Mouse (Mus musculus) left cerebral cortex, adult 8-10 months (tissue): ENCODE measurements around the gene Jup. TPM values are rescaled to one million over a fixed set of nuclear protein-coding genes. Genes with fewer than 3 reads are reported as not detected.
"Not testable (repeated sequence)": the region's sequence is repeated elsewhere in the genome, so short reads cannot be mapped to it uniquely, and the experiment has no call there.

Source experiments
- DNase-seq, 2 experiments: peaks; one replicate each; pipeline ENCODE4 v3.0.0; 2022; ENCODE audit warnings: low spot score in 2 of 2
- total RNA-seq, 4 experiments: library from RNA; stranded (reverse); gene quantifications; 2 replicates each; pipeline ENCODE4 v1.2.4; 2022

The Jup gene
- total RNA-seq, 4 experiments from 2014 or later, result 54.1 to 58.4 (median 55.9) TPM

DNA sequence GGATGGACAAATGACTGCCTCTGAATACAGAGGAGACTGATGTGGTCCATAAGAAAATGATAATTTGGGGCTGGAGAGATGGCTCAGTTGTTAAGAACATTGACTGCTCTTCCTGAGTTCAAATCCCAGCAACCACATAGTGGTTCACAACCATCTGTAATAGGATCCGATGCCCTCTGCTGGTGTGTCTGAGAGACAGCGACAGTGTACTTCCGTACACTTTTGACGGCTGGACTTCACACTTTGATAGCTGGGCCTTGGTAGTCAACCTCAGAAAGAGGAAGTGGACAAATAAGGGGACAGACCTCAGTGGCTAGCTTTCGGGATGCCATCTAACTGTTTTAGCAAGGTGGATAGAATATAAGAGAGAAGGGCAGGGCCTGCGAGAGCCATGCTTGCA lies 37.4 kb downstream of the Jup start:
- DNase-seq, result no peak

GRCm38 (mm10) chr11:100357408-100357807 lies 40.2 kb downstream of the Jup start:
- no peak for DNase-seq

DNA sequence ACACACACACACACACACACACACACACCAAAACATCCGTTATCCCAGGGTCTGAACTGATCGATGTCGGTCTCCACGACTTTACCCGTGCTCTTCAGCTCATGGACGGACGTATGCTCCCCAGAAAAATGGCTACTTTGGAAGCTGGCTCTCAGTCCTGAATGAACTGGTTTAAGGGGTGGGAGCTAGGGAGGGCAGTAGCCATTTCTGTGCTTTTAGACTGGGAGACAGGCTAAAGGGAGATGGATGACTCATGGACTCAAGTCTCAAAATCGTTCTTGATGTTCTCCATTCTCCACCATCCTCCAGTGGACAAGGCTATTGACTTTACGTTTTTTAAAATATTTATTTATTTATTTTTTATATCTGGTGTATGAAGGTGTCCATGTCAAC lies 40.7 kb downstream of the Jup start:
- no peak for DNase-seq

DNA sequence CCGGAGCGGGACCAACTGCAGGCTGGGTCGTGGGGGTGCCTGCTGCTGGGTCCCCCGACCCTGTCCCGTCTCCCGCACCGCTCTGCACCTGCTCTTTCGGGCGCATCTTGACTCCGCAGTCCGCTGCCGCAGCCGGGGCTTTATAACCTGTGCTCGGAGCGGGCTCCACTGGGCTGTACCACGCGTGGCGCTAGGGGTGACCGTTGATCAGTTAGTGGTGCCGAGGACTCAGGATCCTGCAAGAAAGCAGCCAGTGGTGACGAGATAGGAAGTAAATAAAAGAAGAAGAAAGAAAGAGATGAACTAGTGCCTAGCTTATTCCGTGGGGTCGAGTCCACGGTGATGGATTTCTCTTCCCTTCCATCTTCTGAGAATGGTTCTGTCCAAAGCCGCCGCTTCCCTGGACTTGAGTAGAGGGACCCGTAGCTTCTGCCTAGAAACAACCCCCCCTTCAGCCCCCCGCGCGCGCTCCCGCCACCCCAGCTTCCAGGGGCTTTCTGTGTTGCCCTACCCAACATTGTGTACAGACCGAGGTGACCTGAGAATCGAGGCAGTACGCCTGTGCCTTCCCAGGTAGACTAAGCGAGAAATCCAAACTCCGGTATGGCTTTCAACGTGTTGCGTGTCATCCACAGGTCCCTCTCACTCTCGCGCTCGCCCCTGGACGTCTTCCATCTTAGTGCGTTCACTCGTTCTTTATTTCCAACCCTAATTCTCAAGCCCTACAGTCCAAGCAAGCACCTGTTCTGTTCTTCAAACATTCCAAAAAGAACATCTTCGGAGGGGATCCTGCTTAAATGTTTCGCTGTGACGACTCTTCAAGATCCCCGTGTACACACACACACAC lies 41.4 kb downstream of the Jup start, which contains the start of gene Hap1:
Hap1 (minus strand) TSS at position 157 of the 847 bp plus-strand sequence.
- peak in 1 of 2 experiments; percentile 73 for DNase-seq

GRCm38 (mm10) chr11:100355151-100355951 lies 42.2 kb downstream of the Jup start:
- DNase-seq, result peak in 1 of 2 experiments; percentile 61

DNA sequence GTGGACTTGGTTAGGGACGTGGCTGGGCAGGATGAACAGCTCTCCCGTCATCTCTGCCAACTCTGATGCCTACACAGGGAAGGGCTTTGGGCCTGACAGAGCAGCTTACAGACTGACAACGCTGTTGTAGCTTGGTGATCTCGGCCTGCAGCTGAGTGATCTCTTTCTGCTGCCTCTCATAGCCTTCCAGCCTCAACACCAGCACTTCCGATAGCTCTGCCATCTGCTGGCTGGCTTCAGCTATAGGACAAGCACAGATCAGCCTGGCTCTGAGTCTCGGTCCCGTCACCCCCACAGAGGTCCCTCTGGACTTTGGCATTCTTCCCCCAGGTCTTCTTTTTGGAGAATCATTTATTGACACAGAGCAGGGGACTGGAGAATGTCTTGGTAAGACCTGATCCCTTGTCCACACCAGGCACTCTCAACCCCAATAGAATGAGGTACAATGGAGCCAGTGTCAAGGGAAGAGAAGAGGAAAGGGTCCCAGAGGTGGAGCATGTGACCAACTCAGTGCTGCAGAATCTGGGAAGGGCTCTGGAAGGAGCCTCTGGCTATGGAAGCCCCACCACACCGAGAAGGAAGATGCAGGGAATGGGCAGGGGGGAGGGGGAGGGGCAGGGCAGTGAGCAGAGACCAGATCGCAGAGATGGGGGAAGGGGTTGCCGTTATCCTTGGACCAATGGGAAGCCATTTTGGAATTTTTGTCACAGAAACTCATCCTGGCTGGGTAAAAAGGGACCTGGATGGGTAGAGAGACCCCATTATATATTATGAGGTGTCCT lies 45.3 kb downstream of the Jup start:
- DNase-seq, result no peak

DNA sequence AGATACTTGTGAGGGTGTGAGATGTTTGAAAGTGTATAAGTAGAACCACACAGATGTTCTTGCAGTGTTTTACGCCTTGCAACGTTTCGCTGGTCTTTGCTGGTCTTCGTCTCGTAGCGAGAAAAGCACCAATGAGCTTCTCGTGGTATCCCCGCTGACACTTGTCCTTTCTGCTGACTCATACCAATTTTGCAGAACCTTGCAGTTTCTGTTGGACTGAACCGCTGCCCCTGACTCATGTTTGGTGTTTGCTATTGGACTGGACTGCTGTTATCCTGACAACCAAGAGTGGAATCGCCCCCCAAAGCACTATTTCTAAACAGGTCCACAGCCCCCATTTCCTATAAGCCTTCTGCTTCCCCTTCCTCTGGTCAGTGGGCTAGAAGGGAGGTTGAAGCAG lies 53.3 kb downstream of the Jup start:
- DNase-seq, result no peak

GRCm38 (mm10) chr11:100335731-100336130 lies 61.8 kb downstream of the Jup start:
- DNase-seq, result no peak

GRCm38 (mm10) chr11:100333944-100334457 lies 63.6 kb downstream of the Jup start, which contains the start of gene Gast:
Gene Gast (plus strand): TSS chr11:100334407.
- DNase-seq, result no peak

DNA sequence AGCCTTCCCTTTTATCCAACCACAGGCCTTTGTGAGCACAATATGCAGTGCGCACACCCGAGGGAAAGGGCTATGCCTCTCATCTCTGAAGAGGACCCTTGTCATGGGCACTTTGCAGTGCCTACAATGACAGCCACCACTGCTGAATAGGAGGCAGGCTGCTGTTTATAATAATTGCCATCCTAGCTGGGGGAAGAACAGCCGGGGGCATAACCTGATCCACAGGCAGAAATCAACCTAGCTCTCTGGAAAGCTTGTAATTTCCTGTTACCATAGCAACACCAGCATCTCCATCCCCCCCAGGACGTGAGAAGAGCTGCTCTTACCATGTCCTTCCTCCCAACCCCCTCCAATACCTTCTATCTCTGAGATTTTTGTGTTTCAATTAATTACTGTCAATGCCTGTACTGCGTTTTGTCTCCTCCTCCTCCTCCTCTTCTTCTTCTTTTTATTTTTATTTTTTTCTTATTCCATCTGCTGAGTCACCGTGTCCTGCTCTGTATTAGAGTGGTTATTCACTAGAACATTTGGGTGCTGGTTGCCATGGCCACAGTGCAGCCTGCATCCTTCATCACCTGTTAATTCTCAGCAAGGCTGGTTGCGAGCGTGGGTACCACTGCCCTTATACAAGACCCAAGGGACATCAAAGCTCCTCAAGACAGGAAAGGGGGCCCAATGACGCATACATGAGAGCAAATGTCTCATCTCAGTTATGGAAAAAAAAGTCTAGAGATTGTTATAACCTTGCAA lies 64.6 kb downstream of the Jup start:
- DNase-seq, result peak; percentile 40 to 72

GRCm38 (mm10) chr11:100330816-100331375 lies 66.7 kb downstream of the Jup start:
- DNase-seq, result not testable (repeated sequence)

- no peak for DNase-seq
Observed at GRCm38 (mm10) chr11:100330235-100330634, 67.3 kb downstream of the Jup start.

- no peak for DNase-seq
Observed at GRCm38 (mm10) chr11:100327761-100328160, 69.8 kb downstream of the Jup start.

- DNase-seq, result no peak
Observed at GRCm38 (mm10) chr11:100327316-100327715, 70.2 kb downstream of the Jup start.

GRCm38 (mm10) chr11:100325062-100325629 lies 72.4 kb downstream of the Jup start:
- no peak for DNase-seq

GRCm38 (mm10) chr11:100323578-100323977 lies 74.0 kb downstream of the Jup start:
- no peak for DNase-seq

GRCm38 (mm10) chr11:100322591-100323258 lies 74.8 kb downstream of the Jup start:
- no peak for DNase-seq

- DNase-seq, result not testable (repeated sequence)
Observed at GRCm38 (mm10) chr11:100321479-100322305, 75.9 kb downstream of the Jup start.
